Mouse (Mus musculus): ENCODE data around the gene Adcy5. TPM values are rescaled to one million over a fixed set of nuclear protein-coding genes. Genes with fewer than 3 reads are reported as not detected.

The Adcy5 gene
- polyA plus RNA-seq, 1 experiment from 2014 or later, result 5.4 TPM

DNA sequence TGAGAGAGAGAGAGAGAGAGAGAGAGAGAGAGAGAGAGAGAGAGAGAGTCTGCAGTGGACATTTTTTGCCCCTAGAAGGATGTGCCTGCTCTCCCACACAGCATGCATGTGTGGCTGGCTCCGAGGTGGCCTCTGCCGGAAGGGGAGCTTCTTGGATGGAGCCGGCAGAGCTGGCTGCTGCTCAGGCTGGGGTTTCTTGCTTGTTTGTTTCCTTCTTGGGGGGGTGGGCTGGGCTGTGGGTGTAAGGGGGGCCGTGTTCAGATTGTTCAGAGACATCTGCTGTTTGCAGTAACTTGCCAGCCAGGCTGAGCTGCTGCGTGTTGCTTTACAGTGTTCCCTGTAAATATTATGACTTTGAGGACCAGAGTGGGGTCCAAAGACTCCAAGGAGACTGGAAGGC lies 60.8 kb downstream of the Adcy5 start:
- Histone ChIP-seq H3K9ac (replicated peaks) (no peak overlapping the region), H3K27me3 (no peaks in the 10 kb centered on the region), H3K4me2 (replicated peaks) (no peak overlapping the region), H3K4me3 (no peak overlapping the region), H3K27ac (replicated peaks) (no peak overlapping the region), H3K4me1 (peaks cover 11% of the 10 kb centered on the region), H3K9me3 (no peaks in the 10 kb centered on the region), H3K36me3 (no peaks in the 10 kb centered on the region)
- WGBS, result 38% methylated on average over 5 of the region's 5 CpGs
- peak; percentile 74 for ATAC-seq (replicated peaks)

DNA sequence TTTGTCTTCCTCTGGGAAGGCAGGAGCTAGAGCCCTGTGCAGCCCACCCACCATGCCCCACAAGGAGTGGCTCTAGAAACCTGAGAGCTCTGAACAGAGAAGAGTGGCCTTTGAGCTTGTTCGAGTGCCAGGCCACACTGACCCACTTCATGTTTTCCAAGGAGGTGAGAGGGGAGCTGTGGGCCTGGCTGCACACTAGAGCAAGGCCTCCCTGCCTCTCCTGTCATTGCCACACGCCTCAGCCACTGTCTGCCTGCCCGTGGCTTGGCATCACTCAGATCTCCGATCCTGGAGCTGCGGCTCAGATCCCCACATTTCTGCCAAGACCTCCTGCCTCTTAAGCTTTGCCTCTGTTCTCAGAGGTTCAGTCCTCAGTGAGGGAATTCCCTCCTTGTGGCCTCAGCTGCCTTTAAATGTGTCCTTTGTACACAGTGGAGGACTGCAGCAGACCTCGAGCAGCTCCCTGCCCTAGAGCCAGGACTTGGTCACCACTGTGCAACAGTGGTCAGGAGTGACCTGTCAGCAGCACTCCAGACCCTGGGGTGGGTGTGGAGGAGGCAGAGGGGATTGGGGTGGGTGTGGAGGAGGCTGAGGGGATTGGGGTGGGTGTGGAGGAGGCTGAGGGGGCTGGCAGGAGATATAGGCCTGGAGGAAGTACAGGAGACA lies 62.3 kb downstream of the Adcy5 start:
- H3K4me3 ChIP-seq, result no peak overlapping the region
- H3K36me3 ChIP-seq, result no peaks in the 10 kb centered on the region
- H3K9ac ChIP-seq (replicated peaks), result no peak overlapping the region
- peaks cover 11% of the 10 kb centered on the region for H3K4me1 ChIP-seq
- H3K4me2 ChIP-seq (replicated peaks), result no peak overlapping the region
- no peak overlapping the region for H3K27ac ChIP-seq (replicated peaks)
- WGBS, result 55% methylated on average over 6 of the region's 6 CpGs
- H3K9me3 ChIP-seq, result no peaks in the 10 kb centered on the region
- no peak for ATAC-seq (replicated peaks)
- H3K27me3 ChIP-seq, result no peaks in the 10 kb centered on the region

DNA sequence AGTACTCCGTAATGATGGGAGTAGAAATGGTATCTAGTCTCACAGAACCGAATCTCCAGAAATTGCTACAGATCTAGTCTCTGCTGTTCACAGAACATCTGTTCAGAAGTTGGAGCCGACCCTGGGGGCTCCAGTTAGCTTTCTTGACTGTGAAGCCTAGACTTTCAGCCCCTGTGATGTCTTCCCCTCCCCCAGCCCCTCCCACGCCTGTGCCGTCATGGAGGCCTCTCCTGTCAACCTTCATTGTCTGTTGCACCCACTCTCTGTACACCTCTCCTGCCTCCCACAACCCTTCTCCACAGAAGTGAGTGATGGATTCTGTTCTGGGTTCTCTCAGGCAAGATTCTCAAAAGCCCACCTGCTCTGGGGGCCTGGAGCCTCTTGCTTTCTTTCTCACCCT lies 65.7 kb downstream of the Adcy5 start:
- no peak overlapping the region for H3K4me3 ChIP-seq
- H3K9me3 ChIP-seq, result no peaks in the 10 kb centered on the region
- no peaks in the 10 kb centered on the region for H3K36me3 ChIP-seq
- peaks cover 10% of the 10 kb centered on the region for H3K4me1 ChIP-seq
- 78% methylated on average over 5 of the region's 5 CpGs for WGBS
- no peak overlapping the region for H3K27ac ChIP-seq (replicated peaks)
- no peak overlapping the region for H3K9ac ChIP-seq (replicated peaks)
- no peak for ATAC-seq (replicated peaks)
- H3K27me3 ChIP-seq, result no peaks in the 10 kb centered on the region
- no peak overlapping the region for H3K4me2 ChIP-seq (replicated peaks)

DNA sequence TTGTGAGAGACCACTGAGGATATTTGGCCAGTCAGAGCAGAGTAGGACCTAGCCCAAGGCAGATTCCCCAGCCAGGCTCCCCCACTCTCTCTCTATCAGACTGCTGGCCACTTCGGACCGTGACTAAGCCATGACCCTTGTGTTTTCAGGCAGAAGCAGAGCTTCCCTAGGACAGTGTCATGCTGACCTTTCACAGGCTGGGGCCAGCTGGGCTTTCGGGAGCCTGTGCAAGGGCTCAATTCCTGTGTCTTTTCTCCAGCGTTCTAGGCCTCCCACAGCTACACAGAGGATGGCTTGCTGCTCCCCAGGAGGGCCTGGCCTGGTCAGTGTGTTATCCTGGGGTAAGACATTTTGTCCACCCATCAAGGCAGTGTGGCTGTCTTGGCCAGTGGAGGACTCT lies 66.9 kb downstream of the Adcy5 start:
- ATAC-seq (replicated peaks), result no peak
- Histone ChIP-seq H3K36me3 (no peaks in the 10 kb centered on the region), H3K27me3 (no peaks in the 10 kb centered on the region), H3K9ac (replicated peaks) (no peak overlapping the region), H3K4me3 (no peak overlapping the region), H3K9me3 (no peaks in the 10 kb centered on the region), H3K4me2 (replicated peaks) (no peak overlapping the region), H3K27ac (replicated peaks) (no peak overlapping the region), H3K4me1 (peaks cover 5% of the 10 kb centered on the region)
- 70% methylated on average over 4 of the region's 4 CpGs for WGBS

DNA sequence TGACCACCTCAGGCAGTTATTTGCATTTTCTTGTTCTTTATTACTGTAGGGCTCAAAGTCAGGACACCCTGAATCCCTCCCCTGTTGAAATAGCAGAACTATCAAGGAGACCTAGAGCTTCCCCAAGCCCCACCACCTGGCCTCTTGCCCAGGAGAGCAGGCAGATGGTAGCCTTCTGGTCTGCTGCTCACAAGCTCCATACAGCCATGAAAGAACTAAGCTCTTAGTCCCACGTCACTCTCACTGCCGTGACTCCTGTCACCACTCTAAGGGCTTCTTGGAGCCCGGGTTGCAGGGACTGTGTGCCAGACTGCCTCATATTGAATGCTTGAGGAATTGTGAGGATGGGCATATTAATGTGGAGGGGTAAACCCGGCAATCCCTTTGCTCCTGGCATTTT lies 69.3 kb downstream of the Adcy5 start:
- no peak overlapping the region for H3K4me2 ChIP-seq (replicated peaks)
- H3K9ac ChIP-seq (replicated peaks), result no peak overlapping the region
- H3K4me1 ChIP-seq, result peaks cover 5% of the 10 kb centered on the region
- H3K9me3 ChIP-seq, result no peaks in the 10 kb centered on the region
- no peak overlapping the region for H3K27ac ChIP-seq (replicated peaks)
- 44% methylated on average over 4 of the region's 4 CpGs for whole genome bisulfite sequencing
- peak; percentile 77 for ATAC-seq (replicated peaks)
- H3K36me3 ChIP-seq, result no peaks in the 10 kb centered on the region
- no peaks in the 10 kb centered on the region for H3K27me3 ChIP-seq
- H3K4me3 ChIP-seq, result no peak overlapping the region

DNA sequence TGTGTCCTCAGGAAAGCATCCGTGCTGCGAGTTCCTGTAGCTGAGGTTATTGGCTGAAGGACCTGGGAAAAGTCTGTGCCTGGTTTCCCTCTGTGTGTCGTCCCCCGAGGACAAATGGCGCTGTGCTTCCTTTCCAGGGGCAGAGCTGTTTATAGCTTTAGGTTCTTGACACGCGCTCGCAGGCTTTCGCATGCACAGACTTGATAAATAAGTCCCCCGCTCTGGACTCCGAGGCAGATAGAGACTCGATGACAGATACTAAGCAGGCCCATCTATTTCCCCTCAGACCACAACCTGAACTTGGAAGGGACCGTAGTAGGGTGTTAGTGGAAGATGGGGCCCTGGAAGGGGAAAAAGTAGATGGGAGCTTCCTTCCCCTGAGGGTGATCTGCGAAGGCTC lies 70.0 kb downstream of the Adcy5 start:
- Histone ChIP-seq H3K9ac (replicated peaks) (no peak overlapping the region), H3K27ac (replicated peaks) (no peak overlapping the region), H3K36me3 (no peaks in the 10 kb centered on the region), H3K4me3 (no peak overlapping the region), H3K9me3 (no peaks in the 10 kb centered on the region), H3K4me1 (peaks cover 5% of the 10 kb centered on the region), H3K27me3 (no peaks in the 10 kb centered on the region), H3K4me2 (replicated peaks) (no peak overlapping the region)
- WGBS, result 86% methylated on average over 14 of the region's 14 CpGs
- ATAC-seq (replicated peaks), result no peak

DNA sequence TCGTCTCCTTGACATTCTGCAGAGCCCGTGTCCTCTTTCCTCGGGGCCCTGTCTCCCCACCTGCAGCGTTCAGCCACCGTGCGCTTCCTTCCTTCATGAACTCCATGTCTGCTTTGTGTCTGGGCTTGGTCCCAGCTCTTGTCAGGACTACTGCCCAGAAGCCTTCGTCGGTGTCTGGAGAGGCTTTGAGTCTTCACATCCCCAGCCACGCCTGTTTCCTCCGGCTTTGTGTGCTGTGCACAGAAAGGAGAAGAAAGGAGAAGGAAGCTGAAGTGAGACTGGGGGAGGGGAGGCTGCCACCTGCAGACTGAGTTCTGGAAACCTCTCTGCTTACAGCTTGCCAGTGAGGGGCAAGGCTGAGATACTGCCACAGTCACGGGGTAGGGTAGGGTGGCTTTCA lies 74.9 kb downstream of the Adcy5 start:
- H3K4me2 ChIP-seq (replicated peaks), result no peak overlapping the region
- no peak overlapping the region for H3K27ac ChIP-seq (replicated peaks)
- H3K27me3 ChIP-seq, result no peaks in the 10 kb centered on the region
- H3K36me3 ChIP-seq, result no peaks in the 10 kb centered on the region
- H3K4me1 ChIP-seq, result peaks cover 4% of the 10 kb centered on the region; the same call in 1 of the 2 replicates
- no peak for ATAC-seq (replicated peaks)
- WGBS, result 52% methylated on average over 11 of the region's 11 CpGs
- H3K9me3 ChIP-seq, result no peaks in the 10 kb centered on the region
- no peak overlapping the region for H3K4me3 ChIP-seq
- no peak overlapping the region for H3K9ac ChIP-seq (replicated peaks)

DNA sequence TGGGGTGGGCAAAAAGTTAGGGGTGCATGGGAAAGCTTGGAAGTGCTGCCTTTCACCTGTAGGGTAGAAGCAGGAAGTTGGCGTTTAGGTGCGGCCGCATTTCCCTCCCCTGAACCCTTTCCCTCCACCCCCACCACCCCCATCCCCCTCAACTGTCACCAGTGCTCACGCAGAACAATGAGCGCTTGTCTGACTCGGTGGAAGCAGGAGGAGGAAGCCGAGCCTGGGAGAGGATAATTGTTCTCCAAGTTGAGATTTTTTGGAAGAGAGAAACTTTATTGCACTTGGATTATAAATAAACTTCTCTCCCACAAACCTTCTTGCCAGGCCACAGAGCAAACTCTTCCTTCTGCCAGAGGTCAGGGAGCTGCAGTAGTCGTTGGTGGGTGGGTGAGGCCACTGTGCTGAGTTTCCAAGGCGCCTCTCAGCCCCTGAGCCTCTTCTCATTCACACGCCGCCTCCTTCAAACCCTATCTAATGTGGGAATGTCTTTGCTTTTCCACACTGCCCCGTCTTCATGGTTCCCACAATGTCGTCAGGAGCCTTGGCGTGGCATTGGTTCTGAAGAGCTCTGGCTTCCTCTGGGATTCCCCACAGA lies 77.6 kb downstream of the Adcy5 start:
- Histone ChIP-seq H3K27ac (replicated peaks) (no peak overlapping the region), H3K36me3 (no peaks in the 10 kb centered on the region), H3K4me3 (no peak overlapping the region), H3K4me1 (peaks cover 4% of the 10 kb centered on the region; the same call in 1 of the 2 replicates), H3K9ac (replicated peaks) (no peak overlapping the region; the same call in 1 of the 2 replicates), H3K27me3 (no peaks in the 10 kb centered on the region), H3K4me2 (replicated peaks) (no peak overlapping the region), H3K9me3 (no peaks in the 10 kb centered on the region)
- WGBS, result 31% methylated on average over 14 of the region's 14 CpGs
- ATAC-seq (replicated peaks), result no peak

DNA sequence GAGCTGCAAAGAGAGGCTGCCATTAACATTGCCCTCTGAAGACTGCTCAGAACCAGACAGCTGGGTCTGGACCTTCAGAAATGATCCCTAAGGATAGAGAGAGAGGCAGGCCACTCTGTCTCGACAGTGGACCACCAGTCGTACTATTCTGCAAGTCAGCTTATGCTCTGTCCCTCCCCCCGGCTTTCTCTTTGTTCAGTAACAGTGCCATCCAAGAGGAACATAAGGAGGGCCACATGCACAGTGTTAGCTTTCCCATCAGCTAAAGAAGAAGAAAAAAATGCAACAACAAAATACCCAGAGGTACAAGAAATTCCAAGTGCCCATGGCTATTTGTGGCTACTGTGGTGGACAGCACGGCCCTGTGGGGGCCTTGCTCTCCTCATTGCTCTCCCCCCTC lies 78.7 kb downstream of the Adcy5 start:
- H3K9me3 ChIP-seq, result no peaks in the 10 kb centered on the region
- H3K27ac ChIP-seq (replicated peaks), result no peak overlapping the region
- H3K36me3 ChIP-seq, result no peaks in the 10 kb centered on the region
- 80% methylated on average over 4 of the region's 4 CpGs for WGBS
- no peak overlapping the region for H3K4me3 ChIP-seq
- 0 out of 2 replicates have a peak, but pooled peaks have one; percentile 47 for ATAC-seq (replicated peaks)
- peaks cover 4% of the 10 kb centered on the region; the same call in 1 of the 2 replicates for H3K4me1 ChIP-seq
- H3K27me3 ChIP-seq, result no peaks in the 10 kb centered on the region
- no peak overlapping the region for H3K4me2 ChIP-seq (replicated peaks)
- H3K9ac ChIP-seq (replicated peaks), result no peak overlapping the region

DNA sequence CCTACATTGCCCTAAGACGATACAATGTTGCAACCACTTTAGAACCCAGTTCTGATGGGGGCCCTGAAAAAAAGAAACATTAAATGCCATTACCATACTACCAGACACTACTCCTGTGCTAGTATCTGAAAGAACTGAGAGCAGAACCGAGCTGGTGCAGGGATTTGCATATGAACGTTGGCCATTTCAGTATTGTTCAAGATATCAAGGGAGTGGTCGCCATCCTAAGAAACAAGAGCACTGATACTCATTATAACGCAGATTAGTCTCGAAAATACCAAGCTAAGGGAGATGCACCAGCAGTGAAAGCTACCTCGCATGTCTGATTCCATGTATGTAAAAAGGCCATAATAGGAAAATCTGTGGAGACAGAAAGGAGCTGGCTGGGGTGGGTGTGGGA lies 82.4 kb downstream of the Adcy5 start:
- no peak overlapping the region for H3K9ac ChIP-seq (replicated peaks)
- no peak overlapping the region for H3K4me3 ChIP-seq
- no peaks in the 10 kb centered on the region for H3K9me3 ChIP-seq
- ATAC-seq (replicated peaks), result no peak
- no peak overlapping the region for H3K4me2 ChIP-seq (replicated peaks)
- WGBS, result 66% methylated on average over 7 of the region's 7 CpGs
- H3K27ac ChIP-seq (replicated peaks), result no peak overlapping the region
- peaks cover 16% of the 10 kb centered on the region for H3K4me1 ChIP-seq
- no peaks in the 10 kb centered on the region for H3K27me3 ChIP-seq
- no peaks in the 10 kb centered on the region for H3K36me3 ChIP-seq

DNA sequence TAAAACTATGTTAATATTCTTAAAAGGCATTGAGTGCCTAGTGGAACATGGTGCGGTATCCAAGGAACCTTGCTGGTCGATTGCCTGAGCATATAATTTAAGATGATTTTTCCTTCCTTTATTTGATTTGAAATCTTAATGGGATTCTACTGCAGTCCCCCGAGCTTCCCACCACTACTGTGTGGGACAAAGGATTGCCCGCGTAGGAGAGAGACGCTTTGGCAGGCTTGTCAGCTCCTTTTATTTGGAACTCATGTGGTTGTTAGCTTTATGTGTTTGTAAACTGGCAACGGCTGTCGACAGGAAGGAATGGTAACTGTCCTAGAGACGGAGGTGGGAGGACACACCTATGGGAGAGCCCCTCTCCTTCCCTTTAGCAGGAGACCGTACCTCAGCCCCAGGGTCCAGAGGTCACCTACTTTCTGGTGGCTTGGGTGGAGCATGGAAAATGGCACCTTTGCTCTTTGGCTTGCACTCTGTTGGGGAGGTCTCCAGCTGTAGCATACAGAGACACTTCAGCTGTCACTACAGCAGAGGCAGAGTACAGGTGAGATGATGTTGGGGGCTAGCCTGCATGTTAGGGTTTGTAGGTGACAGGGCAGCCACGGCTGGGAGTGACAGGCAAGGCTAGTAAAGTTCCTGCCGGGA lies 84.8 kb downstream of the Adcy5 start:
- WGBS, result 42% methylated on average over 12 of the region's 12 CpGs
- Histone ChIP-seq H3K27ac (replicated peaks) (peak overlapping the region; percentile 46; the same call in 1 of the 2 replicates), H3K4me3 (no peak overlapping the region), H3K9me3 (no peaks in the 10 kb centered on the region), H3K36me3 (no peaks in the 10 kb centered on the region), H3K4me2 (replicated peaks) (no peak overlapping the region), H3K27me3 (no peaks in the 10 kb centered on the region), H3K4me1 (peaks cover 12% of the 10 kb centered on the region), H3K9ac (replicated peaks) (no peak overlapping the region)
- ATAC-seq (replicated peaks), result peak; percentile 44; the same call in 1 of the 2 replicates

DNA sequence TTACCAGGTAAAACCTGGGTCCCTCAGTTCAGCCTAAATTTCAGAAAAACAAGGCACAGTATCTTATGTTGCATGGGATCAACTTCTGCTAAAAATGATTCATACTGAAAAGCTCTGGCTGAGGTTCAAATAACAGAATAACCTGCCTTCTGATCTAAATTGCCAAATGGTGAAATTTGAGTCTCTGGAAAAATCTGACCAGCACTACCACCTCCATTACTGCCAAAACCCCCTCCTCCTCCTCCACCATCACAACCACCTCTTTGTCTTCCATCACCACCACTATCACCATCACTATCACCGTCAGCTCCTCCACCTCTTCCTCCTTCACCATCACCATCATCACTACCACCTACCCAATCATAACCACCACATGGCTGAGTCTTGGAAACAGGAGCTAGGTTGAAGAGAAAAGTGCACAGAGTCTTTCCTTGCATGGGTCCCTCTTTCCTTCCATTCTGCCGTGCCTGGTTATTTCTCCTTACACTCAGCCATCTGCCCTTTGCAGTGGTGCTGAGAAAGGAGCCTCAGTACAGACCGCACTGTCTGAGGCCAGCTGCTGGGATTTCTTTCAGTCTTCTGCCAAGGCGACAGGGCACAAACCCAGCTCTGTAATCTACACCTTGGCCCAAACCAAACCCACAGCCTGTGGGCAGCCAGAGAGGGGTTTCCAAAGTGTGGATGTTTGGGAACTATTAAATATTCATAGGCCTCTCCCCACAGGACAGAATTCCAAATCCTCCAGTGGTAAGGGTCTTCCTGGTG lies 85.5 kb downstream of the Adcy5 start:
- H3K9me3 ChIP-seq, result no peaks in the 10 kb centered on the region
- 0 out of 2 replicates have a peak, but pooled peaks have one; percentile 21 for ATAC-seq (replicated peaks)
- 78% methylated on average over 4 of the region's 4 CpGs for WGBS
- no peaks in the 10 kb centered on the region for H3K27me3 ChIP-seq
- no peak overlapping the region for H3K4me2 ChIP-seq (replicated peaks)
- H3K4me1 ChIP-seq, result peaks cover 12% of the 10 kb centered on the region
- H3K27ac ChIP-seq (replicated peaks), result no peak overlapping the region; the same call in 1 of the 2 replicates
- no peak overlapping the region for H3K4me3 ChIP-seq
- no peaks in the 10 kb centered on the region for H3K36me3 ChIP-seq
- H3K9ac ChIP-seq (replicated peaks), result no peak overlapping the region

Data from forebrain, embryonic 15.5 days (tissue).